Mouse (Mus musculus) lung, adult 18-20 months (tissue): Measurements from ENCODE around the gene Spsb3.

ENCODE experiments used
- DNase-seq, 2 experiments: peaks; one replicate each; pipeline ENCODE4 v3.0.0; 2022; ENCODE audit warnings: mixed read lengths in 2 of 2

The Spsb3 gene

DNA sequence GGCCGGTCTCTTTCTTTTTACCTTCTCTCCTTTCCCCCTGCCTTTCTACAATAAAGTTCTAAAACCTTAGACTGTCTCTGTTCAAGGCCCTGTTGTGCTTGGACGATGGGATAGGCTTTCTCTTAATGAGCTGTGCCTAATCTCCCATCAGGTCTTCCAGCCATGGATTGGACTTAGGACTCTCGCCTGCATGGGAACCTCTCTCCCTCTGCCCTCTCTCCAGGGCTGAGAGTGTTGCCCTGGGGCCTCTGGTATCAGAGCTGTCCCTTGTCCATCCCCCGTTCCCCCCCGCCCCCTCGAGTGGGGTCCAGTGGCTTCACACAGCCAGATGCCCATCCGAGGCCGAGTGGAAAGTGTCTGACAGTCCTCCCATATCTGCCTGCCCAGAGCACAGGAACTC, 11.5 kb upstream of the Spsb3 start:
- DNase-seq: no peak

DNA sequence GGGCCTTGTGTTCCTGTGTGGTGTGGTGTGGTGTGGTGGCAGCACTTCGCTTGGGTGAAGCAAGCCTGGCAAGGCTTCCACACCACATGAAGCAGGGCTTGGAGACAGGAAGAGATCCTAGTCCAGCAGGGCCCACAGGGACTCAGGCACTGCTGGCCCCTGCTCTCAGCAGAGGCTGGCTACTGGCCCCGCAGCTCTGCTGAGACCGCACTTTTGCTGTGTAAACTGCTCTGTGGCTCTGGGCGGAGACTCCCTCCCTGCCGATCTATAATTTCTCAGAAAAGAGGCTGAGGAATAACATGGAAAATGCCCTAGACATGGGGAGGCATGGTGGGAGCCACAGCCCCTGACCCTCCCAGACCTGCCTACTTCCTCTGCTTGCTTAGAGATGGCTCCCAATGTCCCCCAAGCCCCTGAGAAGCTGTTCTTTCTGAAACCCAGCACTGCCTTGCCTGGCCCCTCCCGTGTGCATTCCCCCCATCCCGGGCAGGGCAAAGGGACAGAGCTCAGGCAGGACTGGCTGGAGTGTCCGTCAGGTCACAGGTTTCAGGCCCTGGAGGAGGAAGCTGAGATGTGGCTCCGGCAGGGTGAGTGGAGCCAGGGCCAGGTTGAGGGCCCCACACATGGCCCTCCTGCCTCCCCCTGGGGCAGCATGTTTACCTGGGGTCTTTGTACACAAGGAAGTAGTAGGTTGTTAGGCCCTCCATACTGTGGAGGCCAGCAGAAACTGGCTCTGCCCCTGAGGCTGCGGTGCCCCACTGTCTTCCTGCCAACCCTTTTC, 8.9 kb upstream of the Spsb3 start:
- DNase-seq: no peak

DNA sequence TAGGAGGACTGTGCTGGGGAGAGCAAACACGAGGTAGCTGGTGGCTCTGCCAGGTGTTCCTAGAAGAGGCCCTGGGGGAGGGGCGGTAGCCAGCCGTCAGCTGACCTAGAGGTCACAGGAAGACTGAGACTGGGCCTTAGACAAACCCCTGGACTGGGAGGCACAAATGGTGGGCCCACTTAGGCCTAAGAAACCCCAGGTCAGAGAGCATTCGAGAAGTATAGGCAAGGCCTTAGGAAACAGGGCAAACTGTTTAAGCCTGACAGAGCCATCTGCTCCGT, 8.4 kb upstream of the Spsb3 start:
- DNase-seq: peak; percentile 64 to 72

DNA sequence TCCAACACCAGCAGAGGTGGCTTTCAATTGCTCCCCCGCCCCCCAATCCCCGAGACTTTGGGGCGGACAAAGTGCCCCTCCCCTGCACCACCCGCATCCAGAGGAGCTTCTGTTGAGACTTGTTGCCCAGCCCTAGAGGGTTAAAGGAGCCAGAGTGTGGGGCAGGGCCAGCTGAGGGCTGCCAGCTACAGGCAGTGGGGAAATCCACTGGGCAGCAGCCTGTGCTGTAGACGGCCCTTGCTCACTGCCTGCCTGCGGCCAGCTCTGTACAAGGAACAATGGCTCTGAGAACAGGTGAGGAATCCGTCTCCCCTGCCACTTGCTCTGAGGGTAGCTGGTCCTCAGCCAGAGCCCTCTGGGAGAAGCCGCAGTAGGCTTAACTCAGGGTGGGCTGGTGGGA, 7.9 kb upstream of the Spsb3 start:
- DNase-seq: no peak

DNA sequence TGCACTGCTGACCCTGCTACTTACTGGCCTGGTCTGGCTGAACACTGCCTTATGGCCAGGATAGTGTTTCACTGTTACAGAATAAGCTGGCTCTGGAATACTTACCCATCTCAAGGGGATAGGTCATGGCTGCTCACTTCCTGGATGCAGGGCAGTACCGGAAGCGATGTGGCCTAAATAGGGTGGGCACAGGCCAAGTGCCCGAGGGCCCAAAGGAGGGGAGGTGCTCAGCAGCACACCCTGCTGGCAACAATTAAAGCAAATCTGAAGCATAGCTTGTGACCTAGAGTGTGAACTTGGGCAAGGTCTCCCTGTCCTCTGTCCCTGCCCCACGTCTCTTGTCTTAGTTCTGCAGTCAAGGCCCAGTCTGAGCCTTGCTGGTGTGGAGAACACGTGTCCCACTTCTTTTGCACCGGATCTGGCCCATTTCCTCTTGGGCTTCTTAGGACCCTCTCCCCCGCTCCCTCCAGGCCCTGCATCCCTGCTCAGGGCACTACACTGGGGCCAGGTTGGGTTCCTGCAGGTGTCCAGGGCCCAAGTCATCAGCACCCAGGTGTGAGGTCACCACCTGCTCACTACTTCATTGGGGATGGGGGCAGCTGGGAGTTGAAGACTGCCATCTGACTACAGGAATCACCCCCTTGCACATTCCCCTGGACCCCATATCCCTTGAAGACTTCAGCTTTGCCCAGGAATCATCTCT, 4.6 kb upstream of the Spsb3 start:
- DNase-seq: no peak

DNA sequence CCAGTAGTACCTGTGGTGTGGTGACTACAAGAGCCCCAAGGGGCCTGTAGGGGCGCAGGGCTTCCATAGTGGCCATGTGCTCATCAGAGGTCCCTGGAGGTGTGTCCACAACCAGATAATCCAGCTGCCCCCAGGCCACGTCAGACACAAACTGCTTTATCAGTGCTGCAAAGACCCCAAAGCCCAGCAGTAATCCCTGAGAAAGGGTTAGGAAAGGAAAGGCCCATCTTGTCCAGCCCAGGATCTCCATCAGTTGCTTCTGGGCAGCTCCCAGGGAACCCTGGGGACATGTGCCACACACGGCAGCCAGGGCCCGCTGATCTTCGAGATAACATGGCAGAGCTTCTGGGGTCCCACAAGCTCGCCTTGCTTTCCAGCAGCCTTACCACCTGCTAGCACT, 2.1 kb upstream of the Spsb3 start:
- DNase-seq: no peak

DNA sequence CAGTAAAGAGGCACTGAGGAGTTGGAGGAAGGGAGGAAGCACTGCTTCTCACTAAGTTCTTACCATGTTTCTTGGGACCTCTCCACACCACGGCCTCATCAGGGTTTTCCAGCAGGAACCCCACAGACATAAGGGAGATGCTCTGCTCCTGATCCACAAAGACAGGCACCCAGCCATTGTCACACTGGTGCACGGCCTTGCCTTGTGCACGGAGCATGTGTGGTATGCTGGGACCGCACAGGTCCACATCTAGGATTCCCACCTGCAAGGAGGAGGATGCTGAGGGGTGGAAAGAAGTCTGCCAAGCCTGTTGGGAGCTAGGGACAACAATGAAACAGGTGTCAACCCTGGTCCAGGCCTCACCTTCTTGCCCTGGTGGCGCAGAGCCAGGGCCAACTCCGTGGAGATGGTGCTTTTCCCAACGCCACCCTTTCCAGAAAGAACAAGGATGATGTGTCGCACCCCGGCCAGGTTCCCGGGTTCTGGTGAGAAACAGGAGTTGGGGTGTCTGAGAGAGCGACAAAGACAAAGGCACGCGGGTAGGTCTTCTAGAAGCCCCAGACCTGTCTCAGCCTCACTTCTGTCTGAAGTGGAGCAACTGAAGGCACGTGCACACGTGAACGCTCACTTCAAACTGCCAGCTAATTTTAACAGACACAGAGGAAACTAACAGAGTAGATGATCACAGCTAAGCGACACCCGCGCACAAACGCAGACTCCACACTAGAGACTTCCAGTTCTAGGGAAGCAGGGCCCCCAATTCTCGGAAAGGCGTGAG, 898 bp upstream of the Spsb3 start:
- no peak for DNase-seq

DNA sequence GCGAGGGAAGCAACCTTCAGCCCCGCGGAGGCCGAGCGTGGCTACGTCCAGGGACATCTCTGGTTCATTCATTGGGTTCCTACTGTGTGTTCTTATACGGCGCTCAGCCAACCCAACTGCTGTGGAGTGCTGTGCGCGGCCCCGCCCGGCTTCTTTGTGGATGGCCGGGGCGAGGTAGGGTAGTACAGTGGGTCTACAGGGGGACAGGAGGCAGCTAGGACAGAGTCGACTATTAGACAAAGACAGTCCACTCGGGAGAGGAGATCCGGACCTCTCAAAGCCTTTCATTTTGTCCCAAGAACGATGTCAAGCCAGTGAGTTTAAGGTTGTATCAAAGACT, 459 bp downstream of the Spsb3 start:
- DNase-seq: no peak

DNA sequence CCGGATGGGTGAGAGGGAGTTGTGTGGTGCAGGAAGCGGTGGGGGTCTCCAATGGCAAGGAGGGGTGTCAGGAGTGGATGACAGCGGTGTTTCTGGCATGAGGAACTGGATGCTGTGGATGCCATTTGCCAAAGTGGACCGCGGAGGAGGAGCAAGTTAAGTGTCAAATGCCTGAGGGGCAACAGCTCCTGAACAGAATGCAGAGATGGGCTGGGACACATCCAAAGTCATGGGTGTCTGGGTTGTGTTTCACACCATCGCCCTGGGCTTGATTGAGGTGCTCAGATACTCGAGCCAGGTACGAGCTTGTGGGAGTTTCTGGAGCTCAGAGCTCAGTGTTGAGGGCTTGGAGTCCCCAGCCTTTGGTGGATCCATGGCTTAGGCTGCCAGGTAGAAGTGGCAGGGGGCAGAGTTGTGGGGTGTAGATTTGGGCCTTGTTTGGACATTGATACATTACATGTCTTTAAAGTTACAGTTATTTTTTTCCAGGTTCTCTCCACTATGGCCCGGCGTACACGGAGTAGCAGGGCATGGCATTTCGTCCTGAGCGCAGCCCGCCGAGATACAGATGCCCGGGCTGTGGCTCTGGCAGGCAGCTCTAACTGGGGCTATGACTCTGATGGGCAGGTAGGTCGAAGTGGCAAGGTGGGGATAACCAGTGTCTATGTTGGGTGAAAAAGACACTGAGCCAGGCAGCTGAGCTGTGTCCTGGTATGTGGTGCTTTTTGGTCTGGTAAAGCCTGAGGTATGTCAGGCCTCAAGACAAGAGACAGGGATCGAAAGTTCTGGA, 1.0 kb downstream of the Spsb3 start:
- no peak for DNase-seq

DNA sequence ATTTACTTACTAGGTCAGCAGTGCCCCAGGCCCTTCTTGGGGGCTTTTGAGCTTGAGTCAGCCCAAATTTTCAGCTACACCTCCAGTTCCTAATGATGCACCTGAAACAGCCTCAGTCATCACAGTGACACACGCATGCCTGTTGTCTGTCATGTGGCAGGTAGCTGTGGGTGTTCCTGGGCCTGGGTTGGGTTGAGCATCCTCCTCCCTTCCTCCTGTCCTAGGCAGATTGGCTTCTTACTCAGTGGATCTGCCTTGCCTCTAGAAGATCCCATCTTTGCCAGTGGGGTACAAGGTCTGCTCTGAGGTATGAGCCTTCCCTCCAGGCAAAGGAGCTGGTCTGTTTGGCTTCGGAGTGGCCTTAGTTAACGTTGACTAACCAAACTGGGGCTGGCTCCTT, 2.4 kb downstream of the Spsb3 start:
- no peak for DNase-seq

DNA sequence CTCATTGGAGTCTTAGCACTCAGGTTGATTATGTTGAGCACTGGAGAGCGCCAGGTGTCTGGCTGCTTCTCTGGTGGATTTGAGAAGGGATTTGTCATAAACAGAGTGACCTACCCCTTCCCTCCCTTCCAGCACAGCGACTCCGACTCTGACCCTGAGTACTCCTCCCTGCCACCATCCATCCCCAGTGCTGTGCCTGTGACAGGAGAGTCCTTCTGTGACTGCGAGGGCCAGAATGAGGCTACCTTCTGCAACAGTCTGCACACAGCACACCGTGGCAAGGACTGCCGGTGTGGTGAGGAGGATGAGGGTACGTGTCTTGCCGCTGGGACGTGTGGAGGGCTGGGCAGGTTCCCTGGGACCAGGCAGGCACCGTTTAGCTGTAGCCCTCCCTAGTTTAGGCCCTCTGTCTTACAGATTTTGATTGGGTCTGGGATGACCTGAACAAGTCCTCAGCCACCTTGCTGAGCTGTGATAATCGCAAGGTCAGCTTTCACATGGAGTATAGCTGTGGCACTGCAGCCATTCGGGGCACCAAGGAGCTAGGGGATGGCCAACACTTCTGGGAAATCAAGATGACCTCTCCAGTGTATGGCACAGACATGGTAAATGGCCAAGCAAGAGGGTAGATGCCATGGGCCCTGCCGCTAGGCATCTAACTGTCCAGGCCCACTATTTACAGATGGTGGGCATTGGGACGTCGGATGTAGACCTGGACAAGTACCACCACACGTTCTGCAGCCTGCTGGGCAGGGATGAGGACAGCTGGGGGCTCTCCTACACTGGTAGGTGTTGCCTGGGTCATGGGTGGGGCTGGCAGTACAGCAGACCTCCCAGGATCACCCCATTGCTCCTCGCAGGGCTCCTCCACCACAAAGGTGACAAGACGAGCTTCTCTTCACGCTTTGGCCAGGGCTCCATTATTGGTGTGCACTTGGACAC, 4.0 kb downstream of the Spsb3 start:
- DNase-seq: no peak

DNA sequence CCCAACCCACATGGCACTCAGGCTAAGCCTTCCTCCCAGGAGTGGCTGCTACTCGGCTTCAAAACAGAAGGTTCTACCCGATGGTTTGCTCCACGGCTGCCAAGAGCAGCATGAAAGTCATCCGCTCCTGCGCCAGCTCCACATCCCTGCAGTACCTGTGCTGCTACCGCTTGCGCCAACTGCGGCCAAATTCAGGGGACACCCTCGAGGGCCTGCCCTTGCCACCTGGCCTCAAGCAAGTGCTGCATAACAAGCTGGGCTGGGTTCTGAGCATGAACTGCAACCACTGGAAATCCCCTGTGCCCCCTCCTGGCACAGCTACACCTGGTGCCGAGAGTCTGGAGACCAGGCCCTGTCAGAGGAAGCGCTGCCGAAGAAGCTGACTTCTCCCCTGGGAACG, 4.9 kb downstream of the Spsb3 start:
- no peak for DNase-seq

DNA sequence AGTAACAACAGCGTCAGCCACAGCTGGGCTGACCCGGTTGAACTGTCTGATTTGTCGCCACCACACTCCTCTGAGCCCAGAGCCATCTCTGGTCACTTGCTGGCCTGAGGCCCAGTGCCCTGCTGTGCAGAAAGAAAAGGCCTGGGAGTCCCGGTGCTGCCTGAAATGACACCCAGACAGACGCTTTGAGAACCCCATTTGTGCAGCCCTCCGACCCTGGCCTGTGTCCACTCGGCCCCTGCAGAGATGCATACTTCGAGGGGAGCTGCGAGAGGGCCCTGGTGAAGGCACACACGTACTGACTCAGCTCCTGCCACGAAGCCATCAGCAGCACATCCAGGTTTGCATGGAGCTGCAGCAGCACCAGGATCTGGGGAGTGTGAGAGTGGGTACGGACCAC, 6.3 kb downstream of the Spsb3 start:
- no peak for DNase-seq

DNA sequence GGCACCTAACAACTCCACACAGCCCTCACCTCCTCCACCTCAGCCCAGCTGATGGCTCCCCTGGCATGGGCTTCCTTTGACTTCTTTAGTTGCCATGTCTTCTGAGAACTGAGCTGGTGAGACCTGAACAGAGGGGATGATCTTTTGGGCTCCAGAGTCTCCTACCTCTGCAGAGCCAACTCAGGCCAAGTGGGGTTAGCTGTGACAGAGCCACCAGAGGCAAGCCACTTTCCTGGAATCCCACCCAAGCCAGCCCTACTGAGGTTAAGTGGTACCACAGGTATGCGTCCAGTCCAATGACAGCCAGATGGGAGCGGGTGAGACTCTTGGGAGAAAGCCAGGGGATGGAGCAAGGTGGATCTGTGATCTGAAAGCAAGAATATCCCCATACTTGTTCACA, 6.8 kb downstream of the Spsb3 start:
- DNase-seq: no peak

DNA sequence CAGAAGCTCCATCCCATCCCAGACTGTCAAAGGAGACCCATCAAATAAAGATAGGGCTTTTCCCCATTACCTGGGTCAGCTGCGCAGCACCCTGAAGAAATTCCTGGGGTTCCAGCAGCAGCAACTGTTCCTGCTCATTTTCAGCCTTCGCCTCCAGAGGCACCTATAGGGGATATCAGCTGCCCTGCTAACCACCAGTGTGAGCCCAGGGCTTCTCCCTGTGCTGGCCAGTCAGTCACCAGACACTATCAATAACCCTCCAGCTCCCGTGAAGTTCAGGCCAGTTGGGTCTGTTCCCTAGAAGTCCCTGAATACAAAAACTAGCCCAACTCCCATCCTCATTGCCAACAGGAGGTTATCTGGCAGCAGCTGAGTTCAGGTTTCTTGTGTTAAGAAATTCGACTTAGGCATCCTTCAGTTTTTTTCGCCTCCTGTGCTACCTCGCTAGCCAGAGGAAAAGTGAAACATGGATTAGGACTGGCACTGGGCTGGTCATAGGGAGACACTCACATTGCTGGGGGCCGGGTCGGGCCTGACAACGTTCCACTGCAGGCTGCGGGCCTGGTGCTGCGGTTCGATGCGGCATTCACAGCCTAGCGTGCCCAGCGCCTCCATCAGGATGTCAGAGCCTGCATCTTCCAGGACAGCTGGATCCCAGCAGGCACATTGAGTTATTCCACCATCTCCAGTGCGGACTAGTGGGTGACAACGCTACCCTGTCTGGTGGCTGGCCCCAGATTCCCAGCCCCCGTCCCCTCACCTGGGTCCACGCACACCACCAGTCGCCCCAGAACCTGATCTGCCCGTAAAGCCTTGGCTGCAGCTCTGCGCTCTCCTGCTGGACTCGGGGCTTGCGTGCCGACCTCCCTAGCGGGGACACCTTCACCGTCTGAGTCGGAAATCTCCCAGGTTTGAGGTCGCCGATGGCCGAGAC, 7.9 kb downstream of the Spsb3 start:
- DNase-seq: no peak

DNA sequence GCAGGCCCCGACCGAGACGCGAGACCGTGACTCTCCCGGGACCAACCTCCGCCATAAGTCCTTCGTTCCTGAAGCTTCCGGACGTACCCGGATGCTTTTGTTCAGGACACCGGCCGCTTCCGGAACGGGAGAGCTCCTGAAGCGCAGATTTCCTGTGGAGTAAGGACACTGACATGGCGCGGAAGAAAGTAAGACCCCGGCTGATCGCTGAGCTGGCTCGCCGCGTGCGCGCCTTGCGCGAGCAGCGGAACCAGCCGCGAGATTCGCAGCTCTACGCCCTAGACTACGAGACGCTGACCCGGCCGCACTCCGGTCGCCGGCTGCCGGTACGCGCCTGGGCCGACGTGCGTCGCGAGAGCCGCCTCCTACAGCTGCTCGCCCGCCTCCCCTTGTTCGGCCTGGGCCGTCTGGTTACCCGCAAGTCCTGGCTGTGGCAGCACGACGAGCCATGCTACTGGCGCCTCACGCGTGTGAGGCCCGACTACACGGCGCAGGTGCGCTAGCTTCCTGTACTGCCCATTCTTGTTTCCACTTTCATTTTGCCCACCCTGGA, 8.6 kb downstream of the Spsb3 start, which contains the start of the genes Eme2 and Mrps34:
TSS of gene Eme2 (minus strand) at position 93 of the 553 bp plus-strand sequence.
TSS of gene Mrps34 (plus strand) at position 122 of the 553 bp plus-strand sequence.
- peak; percentile 83 to 88 for DNase-seq

DNA sequence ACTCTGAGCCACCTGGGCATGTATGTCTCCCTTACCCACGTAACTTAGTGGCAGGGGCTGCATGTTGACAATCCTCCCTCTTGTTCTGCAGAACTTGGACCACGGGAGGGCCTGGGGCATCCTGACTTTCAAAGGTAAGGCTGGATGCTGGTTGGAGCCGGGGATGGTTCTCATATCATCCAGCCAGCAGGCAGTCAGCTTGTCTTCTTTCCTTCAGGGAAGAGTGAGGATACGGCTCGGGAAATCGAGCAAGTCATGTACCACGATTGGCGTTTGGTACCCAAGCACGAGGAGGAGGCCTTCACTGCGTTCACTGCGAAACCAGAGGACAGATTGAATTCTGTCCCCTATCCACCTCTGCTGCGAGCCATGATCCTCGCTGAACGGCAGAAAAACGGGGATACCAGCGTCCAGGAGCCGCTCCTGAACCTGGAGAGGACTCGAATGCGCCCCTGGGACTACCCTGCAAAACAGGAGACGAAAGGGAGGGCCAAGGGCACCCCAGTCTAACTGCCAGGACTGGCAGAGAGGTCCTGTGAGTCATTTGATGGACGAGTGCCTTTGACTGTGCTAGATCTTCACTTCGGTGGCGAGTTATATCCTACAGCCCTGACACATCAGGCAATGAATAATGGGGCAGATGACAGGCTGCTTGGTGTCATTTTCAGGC, 9.3 kb downstream of the Spsb3 start:
- no peak for DNase-seq

DNA sequence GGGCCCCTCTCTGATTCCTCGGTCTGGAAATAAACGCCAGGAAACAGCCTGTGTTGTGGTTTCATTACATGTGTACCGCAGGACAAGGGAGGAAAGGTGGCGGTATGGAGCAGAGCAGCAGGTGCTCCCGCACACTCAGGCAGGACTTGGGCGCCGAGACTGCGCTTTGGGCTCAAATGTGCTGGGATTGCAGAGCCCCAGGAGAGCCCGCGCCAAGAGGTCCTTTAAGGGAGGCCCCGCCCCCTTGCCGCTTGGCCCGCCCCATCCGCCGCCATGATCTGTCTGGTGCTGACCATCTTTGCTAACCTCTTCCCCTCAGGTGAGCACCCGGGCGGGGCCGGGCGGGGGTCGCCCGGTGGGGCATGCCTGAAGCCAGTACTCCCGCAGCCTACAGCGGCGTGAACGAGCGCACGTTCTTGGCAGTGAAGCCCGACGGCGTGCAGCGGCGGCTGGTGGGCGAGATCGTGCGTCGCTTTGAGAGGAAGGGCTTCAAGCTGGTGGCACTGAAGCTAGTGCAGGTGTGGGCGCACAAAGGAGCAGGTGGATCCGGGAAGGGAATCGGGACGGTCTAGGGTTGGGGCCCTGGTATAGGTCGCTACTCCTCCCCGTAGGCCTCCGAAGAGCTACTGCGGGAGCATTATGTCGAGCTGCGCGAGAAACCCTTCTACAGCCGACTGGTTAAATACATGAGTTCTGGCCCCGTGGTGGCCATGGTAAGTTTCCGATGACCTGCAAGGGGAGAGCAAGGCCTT, 10.0 kb downstream of the Spsb3 start, which contains the start of gene Nme3:
TSS of gene Nme3 (plus strand) at position 260 of the 752 bp plus-strand sequence.
- DNase-seq: peak; percentile 70 to 78

DNA sequence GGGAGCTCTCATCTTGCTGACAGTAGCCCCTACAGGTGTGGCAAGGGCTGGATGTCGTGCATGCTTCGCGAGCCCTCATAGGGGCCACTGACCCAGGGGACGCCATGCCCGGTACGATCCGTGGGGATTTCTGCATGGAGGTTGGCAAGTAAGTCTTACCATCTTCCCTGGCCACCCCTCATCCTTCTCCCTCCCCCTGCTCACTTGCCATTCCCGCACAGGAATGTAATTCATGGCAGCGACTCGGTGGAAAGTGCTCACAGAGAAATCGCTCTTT, 10.5 kb downstream of the Spsb3 start:
- DNase-seq: no peak
